Mouse (Mus musculus) kidney, embryonic 16.5 days (tissue): ENCODE data around the gene Tbc1d23. TPM values are rescaled to one million over a fixed set of nuclear protein-coding genes. Genes with fewer than 3 reads are reported as not detected.

Experiments
- ATAC-seq: fragments of 200-750 bp; cut with Nextera tagmentation; 2 replicates; pipeline ENCODE4 v1.8.0; 2017; ENCODE audit warnings: moderate TSS enrichment; ENCODE audit not compliant: low FRiP score, low TSS enrichment
- H3K27ac ChIP-seq: fragments of 300-500 bp; sonication (generic); 2 replicates; pipeline ENCODE4 v1.5.1; 2014; ENCODE audit warnings: low read length
- H3K27me3 ChIP-seq: fragments of 300-500 bp; sonication (generic); 2 replicates; pipeline ENCODE4 v1.6.1; 2014; ENCODE audit warnings: low read length, control low read depth, mixed read lengths; ENCODE audit not compliant: insufficient read depth
- H3K36me3 ChIP-seq: fragments of 300-500 bp; sonication (generic); 2 replicates; pipeline ENCODE4 v1.6.1; 2014; ENCODE audit warnings: low read length, control low read depth, mixed read lengths; ENCODE audit not compliant: insufficient read depth
- H3K4me1 ChIP-seq: fragments of 300-500 bp; sonication (generic); 2 replicates; pipeline ENCODE4 v1.6.1; 2014; ENCODE audit warnings: low read length, control low read depth, mixed read lengths; ENCODE audit not compliant: insufficient read depth
- H3K4me2 ChIP-seq: fragments of 300-500 bp; sonication (generic); replicated peaks from 2 replicates; pipeline ENCODE4 v1.6.1; 2014; ENCODE audit warnings: low read depth, low read length
- H3K4me3 ChIP-seq: fragments of 300-500 bp; sonication (generic); 2 replicates; pipeline ENCODE4 v1.5.1; 2014; ENCODE audit warnings: mild to moderate bottlenecking, low read length
- H3K9ac ChIP-seq: fragments of 300-500 bp; sonication (generic); replicated peaks from 2 replicates; pipeline ENCODE4 v1.6.1; 2014; ENCODE audit warnings: low read length
- H3K9me3 ChIP-seq: fragments of 300-500 bp; sonication (generic); 2 replicates; pipeline ENCODE4 v1.6.1; 2016; ENCODE audit warnings: low read length, control low read depth
- WGBS: fragments of 180-500 bp; shearing (Covaris S2); extraction: QIAGEN DNeasy Blood & Tissue Kit; methylation state at CpG from one replicate; pipeline ENCODE4 v1.1.7; 2014; 5-methylcytosine and 5-hydroxymethylcytosine counted together
- polyA plus RNA-seq: library from polyadenylated mRNA; unstranded; fragments of >200 nt; fragmentation: Nextera tagmentation; extraction: Ambion mirVana; gene quantifications from 2 replicates; pipeline ENCODE4 v1.2.1, GENCODE M21; 2015

Tbc1d23 gene
- polyA plus RNA-seq, 1 experiment from 2014 or later: 25.4 TPM

DNA sequence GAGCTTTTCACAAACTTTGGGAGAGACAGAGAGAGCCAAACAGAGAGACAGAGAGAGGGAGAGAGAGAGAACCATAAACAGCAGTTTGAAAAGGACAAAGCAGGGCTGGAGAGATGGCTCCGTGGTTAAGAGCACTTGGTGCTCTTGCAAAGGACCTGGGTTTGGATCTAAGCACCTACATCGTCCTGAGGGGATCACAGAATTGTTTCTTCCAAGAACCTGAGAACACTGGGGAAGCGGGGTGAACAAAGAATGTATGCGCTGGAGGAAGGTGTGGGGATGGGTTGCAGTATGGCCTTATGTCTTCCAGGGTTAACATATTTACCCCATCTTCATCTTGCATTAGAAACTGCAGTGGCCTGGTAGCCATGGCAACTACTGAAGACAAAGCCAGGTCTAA lies 63.1 kb downstream of the Tbc1d23 start:
- Histone ChIP-seq H3K4me3 (no peak overlapping the region), H3K4me1 (peaks cover 13% of the 10 kb centered on the region), H3K27me3 (no peaks in the 10 kb centered on the region), H3K9me3 (no peaks in the 10 kb centered on the region), H3K9ac (no peak overlapping the region), H3K4me2 (no peak overlapping the region), H3K36me3 (peaks cover 17% of the 10 kb centered on the region; the same call in 1 of the 2 replicates), H3K27ac (no peak overlapping the region)
- WGBS: 77% methylated on average over 4 of the region's 4 CpGs
- ATAC-seq: no peak

GRCm38 (mm10) chr16:57167514-57167912 lies 63.8 kb downstream of the Tbc1d23 start:
- Histone ChIP-seq H3K9me3 (no peaks in the 10 kb centered on the region), H3K4me1 (peaks cover 13% of the 10 kb centered on the region), H3K27me3 (no peaks in the 10 kb centered on the region), H3K27ac (peak overlapping the region; percentile 93), H3K9ac (peak overlapping the region; percentile 87), H3K36me3 (peaks cover 15% of the 10 kb centered on the region; the same call in 1 of the 2 replicates), H3K4me3 (peak overlapping the region; percentile 84), H3K4me2 (peak overlapping the region; percentile 63)
- WGBS: 11% methylated on average over 5 of the region's 5 CpGs
- peak; percentile 52 for ATAC-seq

DNA sequence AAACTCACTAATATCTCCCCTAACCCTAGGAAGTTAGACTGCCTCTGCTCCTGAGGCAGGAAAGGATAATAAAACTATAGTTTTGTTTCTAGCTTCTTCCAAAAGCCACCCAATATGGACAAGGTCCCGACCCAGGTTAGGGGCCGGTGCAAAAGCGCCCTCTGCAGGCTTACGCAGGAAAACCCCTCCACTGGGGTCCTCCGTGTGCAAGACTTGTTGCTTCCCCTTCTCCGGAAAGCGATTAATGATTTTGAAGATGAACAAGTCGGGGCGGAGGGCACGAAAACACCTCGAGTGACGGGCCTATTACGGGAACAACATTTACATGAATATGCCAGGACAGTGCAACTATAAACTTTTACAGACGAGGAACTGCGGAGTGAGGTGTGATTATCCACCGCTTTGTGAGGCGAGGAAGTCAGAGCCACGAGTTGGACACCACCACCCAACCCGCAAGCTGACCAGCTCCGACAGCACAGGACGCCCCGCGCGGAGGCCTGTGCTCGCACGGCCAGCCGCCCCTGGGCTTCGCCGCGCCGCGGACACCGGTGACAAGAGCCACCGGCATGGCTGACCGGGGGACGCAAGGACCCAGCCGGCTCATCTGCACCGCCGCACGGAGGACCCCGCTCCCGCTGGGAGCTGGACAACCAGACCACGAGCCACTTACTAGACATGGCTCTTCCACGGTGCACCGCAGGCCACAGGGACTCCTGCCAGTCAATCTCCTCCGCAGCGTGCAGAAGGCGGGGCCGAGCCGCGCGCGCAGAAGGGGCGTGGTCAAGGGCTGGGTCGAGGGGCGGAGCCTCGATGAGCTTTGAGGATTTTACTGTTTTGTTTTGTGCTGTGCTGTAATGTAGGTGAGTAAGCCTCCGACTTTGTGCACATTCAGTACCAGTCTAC lies 64.4 kb downstream of the Tbc1d23 start, which contains the start of gene Nit2:
Nit2 (minus strand) TSS at position 731 of the 903 bp plus-strand sequence.
- H3K4me1 ChIP-seq: peaks cover 13% of the 10 kb centered on the region
- peak within 1 kb of the TSS; percentile 63 for H3K4me2 ChIP-seq
- peak; percentile 98 for ATAC-seq

DNA sequence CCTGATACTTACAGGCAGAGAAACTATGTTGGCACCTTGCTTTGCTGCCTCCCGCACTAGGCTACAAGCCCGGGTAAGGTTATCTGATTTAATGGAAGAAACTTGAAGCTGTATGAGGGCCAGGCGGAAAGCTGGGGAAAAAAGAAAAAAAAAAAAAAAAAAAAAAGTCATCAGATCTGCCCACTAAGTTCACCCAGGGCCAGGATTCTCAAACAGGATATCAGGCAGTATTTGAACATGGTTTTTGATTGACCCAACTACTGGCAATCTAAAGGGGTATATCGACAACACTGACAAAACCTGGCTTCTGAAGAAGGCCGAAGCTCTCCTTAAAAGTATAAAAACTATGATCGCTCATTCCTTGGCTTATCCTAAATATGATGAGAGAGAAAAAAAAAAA lies 65.2 kb downstream of the Tbc1d23 start:
- H3K4me1 ChIP-seq: peaks cover 13% of the 10 kb centered on the region
- 79% methylated on average over 6 of the region's 6 CpGs for WGBS
- peak overlapping the region; percentile 84 for H3K4me3 ChIP-seq
- ATAC-seq: no peak
- H3K9me3 ChIP-seq: no peaks in the 10 kb centered on the region
- peak overlapping the region; percentile 63 for H3K4me2 ChIP-seq
- no peak overlapping the region; the same call in 1 of the 2 replicates for H3K9ac ChIP-seq
- H3K27me3 ChIP-seq: no peaks in the 10 kb centered on the region
- H3K27ac ChIP-seq: peak overlapping the region; percentile 93; the same call in 1 of the 2 replicates
- peaks cover 11% of the 10 kb centered on the region for H3K36me3 ChIP-seq

More for the DNA sequence above, 64.4 kb downstream of the Tbc1d23 start, which contains the start of gene Nit2:
- Histone ChIP-seq H3K27ac (peak within 1 kb of the TSS; percentile 93), H3K36me3 (peaks cover 13% of the 10 kb centered on the region; the same call in 1 of the 2 replicates), H3K9me3 (no peaks in the 10 kb centered on the region), H3K27me3 (no peaks in the 10 kb centered on the region), H3K9ac (peak within 1 kb of the TSS; percentile 87), H3K4me3 (peak within 1 kb of the TSS; percentile 84)
- under 1% methylated on average over 58 of the region's 58 CpGs for WGBS

DNA sequence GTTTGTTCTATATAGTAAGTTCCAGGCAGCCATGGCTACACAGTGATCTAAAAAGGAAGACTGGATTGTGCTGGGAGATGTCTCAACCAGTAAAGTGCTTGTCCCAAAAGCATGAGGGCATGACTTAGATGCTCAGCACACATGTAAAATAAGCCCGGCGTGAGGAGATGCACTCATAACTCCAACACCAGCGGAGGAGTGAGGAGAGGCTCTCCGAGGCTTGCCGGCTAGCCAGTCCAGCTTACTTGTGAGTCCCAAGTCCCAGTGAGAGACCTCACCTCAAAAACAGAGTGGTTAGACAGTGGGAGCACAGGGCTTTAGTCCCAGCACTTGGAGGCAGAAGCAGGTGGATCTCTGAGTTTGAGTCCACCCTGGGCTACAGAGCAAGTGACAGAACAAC lies 66.1 kb downstream of the Tbc1d23 start:
- no peak for ATAC-seq
- Histone ChIP-seq H3K9me3 (no peaks in the 10 kb centered on the region), H3K27me3 (no peaks in the 10 kb centered on the region), H3K9ac (no peak overlapping the region), H3K27ac (no peak overlapping the region), H3K4me2 (no peak overlapping the region), H3K4me1 (peaks cover 13% of the 10 kb centered on the region), H3K4me3 (no peak overlapping the region), H3K36me3 (peaks cover 13% of the 10 kb centered on the region)
- 97% methylated on average over 5 of the region's 5 CpGs for WGBS

- Histone ChIP-seq H3K36me3 (peaks cover 18% of the 10 kb centered on the region), H3K9me3 (no peaks in the 10 kb centered on the region), H3K27me3 (no peaks in the 10 kb centered on the region), H3K4me2 (no peak overlapping the region), H3K4me1 (peaks cover 13% of the 10 kb centered on the region), H3K9ac (no peak overlapping the region), H3K4me3 (no peak overlapping the region), H3K27ac (no peak overlapping the region; the same call in 1 of the 2 replicates)
- 80% methylated on average over 1 of the region's 1 CpGs for WGBS
- no peak for ATAC-seq
Measured at GRCm38 (mm10) chr16:57163694-57164093, 67.6 kb downstream of the Tbc1d23 start.

- H3K27ac ChIP-seq: 0 out of 2 replicates have a peak overlapping the region, but pooled peaks have one; percentile 11
- ATAC-seq: no peak
- no peaks in the 10 kb centered on the region for H3K9me3 ChIP-seq
- no peak overlapping the region for H3K9ac ChIP-seq
- H3K4me2 ChIP-seq: no peak overlapping the region
- H3K4me1 ChIP-seq: peaks cover 13% of the 10 kb centered on the region
- no peak overlapping the region for H3K4me3 ChIP-seq
- 93% methylated on average over 5 of the region's 5 CpGs for WGBS
- H3K27me3 ChIP-seq: no peaks in the 10 kb centered on the region
- peaks cover 27% of the 10 kb centered on the region for H3K36me3 ChIP-seq
Measured at GRCm38 (mm10) chr16:57162841-57163240, 68.5 kb downstream of the Tbc1d23 start.

DNA sequence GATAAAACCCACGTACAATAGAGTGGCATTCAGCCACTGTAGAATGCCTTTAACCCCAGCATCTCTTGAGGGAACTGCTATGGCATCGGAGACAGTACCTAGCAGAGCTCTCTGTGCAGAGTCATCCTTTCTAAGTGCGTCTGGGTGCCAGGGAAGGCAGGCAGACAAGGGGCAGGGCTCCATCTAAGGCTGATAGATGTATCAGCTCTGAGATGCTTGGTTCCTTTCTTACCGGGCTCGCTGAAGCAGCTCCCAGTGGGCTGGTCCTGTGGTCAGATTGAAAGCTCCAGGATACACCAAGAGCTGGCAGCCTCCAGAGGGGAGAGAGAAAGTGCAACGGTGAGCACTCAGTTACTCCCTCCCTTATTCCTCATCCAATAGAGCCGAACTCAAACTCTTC lies 71.5 kb downstream of the Tbc1d23 start:
- Histone ChIP-seq H3K4me1 (no peaks in the 10 kb centered on the region), H3K4me3 (no peak overlapping the region), H3K9me3 (no peaks in the 10 kb centered on the region), H3K27ac (no peak overlapping the region), H3K36me3 (peaks cover 47% of the 10 kb centered on the region), H3K27me3 (no peaks in the 10 kb centered on the region), H3K9ac (no peak overlapping the region), H3K4me2 (no peak overlapping the region)
- ATAC-seq: no peak
- WGBS: 68% methylated on average over 7 of the region's 7 CpGs

- H3K27ac ChIP-seq: no peak overlapping the region
- H3K9me3 ChIP-seq: no peaks in the 10 kb centered on the region
- no peak overlapping the region for H3K4me3 ChIP-seq
- H3K4me2 ChIP-seq: no peak overlapping the region
- 76% methylated on average over 4 of the region's 4 CpGs for WGBS
- ATAC-seq: 0 out of 2 replicates have a peak, but pooled peaks have one; percentile 39
- H3K4me1 ChIP-seq: no peaks in the 10 kb centered on the region
- peaks cover 49% of the 10 kb centered on the region for H3K36me3 ChIP-seq
- H3K9ac ChIP-seq: no peak overlapping the region
- no peaks in the 10 kb centered on the region for H3K27me3 ChIP-seq
Measured at GRCm38 (mm10) chr16:57157728-57158127, 73.6 kb downstream of the Tbc1d23 start.

DNA sequence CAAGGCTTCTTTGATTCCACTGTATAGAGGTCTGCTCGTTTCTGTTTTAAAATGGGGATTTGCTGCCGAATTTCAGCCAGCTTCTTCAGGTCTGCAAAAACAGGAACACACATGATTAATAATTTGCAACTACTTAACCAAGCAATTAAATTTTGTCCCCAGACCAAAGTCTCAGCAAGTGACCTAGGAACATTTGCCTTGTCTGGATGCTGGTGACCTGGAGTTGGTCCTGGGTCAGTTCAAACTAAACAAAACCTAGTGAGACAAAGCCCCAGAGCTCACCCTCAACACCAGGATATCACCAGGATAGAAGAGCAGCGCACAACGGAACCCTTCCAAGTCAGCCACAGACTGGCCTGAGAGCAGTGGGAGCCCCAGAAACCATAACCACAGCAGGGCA lies 74.2 kb downstream of the Tbc1d23 start:
- no peak overlapping the region for H3K4me3 ChIP-seq
- H3K27me3 ChIP-seq: no peaks in the 10 kb centered on the region
- 90% methylated on average over 4 of the region's 4 CpGs for WGBS
- H3K27ac ChIP-seq: no peak overlapping the region
- no peak for ATAC-seq
- no peak overlapping the region for H3K4me2 ChIP-seq
- H3K9me3 ChIP-seq: no peaks in the 10 kb centered on the region
- no peaks in the 10 kb centered on the region for H3K4me1 ChIP-seq
- peaks cover 53% of the 10 kb centered on the region for H3K36me3 ChIP-seq
- H3K9ac ChIP-seq: no peak overlapping the region
